Mouse (Mus musculus): ENCODE data around the gene Dip2c.

Gene Dip2c

DNA sequence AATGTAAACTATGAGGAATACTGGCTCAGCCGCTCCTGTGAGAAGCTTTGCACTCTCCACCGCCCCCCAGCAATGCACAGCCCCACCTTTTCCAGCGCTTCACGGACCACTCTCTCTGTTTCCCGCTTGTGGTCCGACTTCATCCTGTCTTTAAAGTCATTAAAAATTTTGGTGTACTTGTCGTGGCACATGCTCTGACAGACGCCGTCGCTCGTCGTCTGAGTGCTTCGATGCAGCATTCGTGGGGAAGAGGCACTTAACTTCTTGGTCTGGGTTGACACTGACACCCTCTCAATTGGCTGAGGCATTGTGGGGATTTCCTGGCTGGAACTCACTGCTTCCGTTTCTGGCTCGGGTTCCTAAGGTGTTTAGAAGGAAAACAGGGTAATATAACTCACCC lies 413.0 kb downstream of the Dip2c start:
- no peak for TF ChIP-seq GATA4 (IDR thresholded peaks at IDR 0.05; ENCODE audit: insufficient replicate concordance, low read length)

DNA sequence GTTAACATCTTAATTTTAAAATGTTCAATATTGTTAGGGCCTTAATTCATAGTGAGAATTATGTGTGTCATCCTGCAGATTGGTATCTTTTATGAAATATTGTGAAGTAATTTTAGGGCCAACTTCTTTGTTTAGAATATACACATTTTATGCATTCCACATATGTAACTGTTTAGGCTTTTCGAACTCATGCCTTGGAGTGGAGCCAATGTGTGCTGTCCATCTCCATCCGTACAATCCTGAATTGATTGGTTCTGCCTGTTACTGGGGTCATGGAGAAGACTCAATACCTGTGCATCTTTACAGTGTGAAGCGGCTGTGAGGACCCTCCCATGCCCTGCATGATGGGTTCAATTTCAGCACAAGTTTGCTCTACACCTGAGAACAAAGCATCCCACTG lies 416.5 kb downstream of the Dip2c start:
- no peak for TF ChIP-seq GATA4 (IDR thresholded peaks at IDR 0.05; ENCODE audit: insufficient replicate concordance, low read length)

DNA sequence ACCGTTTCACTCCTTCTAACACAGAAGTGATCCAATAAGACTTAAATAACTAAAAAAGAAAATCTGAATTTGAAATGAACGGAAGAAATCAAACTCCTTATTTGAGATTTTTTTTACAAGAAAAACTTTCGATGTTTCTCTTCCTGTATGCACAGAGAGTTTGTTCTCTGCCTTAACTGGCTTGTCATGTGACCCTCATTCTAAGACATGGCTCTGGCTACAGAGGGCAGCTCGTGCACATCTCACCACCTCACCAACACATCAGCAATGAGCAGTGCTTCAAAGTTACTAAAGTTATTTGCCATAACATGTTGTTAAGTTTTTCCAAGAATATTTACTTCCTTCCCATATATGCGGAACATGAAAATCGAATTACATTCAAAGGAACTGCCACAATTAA lies 418.3 kb downstream of the Dip2c start:
- no peak for TF ChIP-seq GATA4 (IDR thresholded peaks at IDR 0.05; ENCODE audit: insufficient replicate concordance, low read length)

DNA sequence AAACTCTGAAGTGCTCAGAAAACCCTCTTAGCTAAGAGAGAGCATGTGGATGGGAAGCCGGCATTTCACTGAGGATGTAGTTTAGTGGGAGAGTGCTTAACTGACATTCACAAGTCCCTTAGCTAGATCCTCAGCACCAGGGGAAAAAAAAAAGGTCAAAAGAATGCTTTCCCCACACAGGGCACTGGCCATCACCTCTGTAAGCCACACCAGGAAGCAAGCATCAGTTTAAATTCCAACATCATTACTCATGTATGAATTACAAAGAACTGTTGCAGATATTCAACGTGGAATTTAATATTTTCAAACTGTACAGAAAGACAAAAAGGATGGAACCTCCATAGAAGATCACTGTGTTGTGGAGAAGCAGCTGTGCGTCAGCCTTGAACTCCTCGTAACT lies 419.1 kb downstream of the Dip2c start:
- no peak for TF ChIP-seq GATA4 (IDR thresholded peaks at IDR 0.05; ENCODE audit: insufficient replicate concordance, low read length)

DNA sequence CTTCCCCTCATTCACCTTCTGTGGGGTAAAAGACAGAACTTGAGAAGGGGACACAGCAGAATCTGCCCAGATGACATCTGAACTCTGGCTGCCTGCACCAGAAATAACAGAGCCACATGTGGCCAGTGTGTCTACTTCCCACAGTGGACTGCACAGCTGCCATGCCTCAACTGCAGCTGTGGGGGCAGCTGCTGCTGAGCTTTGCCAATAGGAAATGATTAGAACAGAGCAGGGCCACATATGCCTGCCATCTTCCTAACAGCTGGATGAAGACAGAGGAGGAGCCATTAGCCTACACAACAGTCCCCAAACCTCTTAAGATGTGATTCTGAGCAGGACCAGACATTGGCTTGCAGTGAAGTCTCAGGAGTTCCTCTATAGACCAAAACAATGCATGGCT lies 419.5 kb downstream of the Dip2c start:
- no peak for TF ChIP-seq GATA4 (IDR thresholded peaks at IDR 0.05; ENCODE audit: insufficient replicate concordance, low read length)

DNA sequence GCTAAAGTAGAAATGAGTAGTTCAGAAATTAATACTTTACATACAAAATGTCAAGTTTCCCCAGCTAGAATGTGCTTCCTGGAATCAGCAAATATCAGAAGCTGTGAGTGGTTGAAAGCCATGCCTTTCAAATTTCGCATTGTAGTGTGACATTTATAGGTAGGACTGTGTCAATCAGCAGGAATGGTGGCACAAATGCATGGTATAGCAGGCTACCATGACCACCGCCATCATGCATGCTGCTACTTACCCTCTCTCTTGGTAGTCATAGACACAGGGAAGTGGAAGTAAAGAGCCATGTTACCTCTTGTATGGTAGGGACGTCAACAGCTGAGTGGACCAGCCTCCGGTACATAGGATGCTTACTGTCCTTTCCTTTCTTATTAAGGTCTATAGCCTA lies 421.0 kb downstream of the Dip2c start:
- no peak for TF ChIP-seq GATA4 (IDR thresholded peaks at IDR 0.05; ENCODE audit: insufficient replicate concordance, low read length)

DNA sequence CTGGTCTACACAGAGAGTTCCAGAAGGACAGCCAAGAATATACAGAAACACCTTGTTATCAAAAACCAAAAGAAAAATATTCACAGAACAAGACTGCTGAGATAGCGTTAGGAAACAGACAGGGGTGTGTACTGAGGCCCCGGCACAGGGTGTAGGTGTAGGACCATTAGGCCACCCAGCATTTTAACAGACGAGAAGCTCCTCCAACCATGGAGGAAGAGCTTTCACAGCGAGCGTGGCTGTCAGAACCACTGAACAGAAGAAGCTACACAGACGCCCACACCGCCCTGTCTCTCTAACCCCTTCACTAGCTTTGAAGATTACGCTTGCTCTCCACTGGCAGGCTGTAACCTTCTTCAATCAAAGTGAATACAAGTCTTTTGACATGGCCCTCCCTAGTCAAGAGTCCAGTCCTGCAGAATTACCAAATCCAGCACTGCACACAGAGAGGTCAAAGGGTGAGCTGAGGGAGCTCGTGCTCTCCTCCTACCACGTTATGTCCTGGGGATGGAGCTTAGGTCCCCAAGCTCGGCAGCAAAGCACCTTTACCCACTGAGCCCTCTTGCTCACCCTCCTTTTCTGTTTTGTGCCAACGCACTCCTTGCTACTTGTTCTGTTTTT lies 426.4 kb downstream of the Dip2c start:
- TF ChIP-seq GATA4 (IDR thresholded peaks at IDR 0.05; ENCODE audit: insufficient replicate concordance, low read length), result no peak

DNA sequence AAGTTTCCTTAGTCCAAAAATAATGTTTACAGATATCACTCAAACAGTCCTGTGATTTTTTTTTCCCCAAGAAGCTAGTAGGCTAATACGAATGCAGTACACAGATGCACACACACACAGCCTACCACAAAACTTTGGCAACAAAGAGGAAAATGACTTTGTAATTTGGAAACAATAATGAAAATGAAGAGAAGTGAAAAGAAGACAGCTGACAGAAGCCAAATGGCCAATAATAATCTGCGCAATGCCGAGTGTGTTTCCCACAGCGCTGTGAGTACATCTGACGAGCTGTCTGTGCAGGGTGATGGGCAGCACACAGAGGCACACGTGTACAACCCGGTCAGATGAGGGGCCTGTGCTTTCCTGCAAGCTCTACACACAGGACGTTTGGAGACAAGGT lies 430.4 kb downstream of the Dip2c start:
- no peak for TF ChIP-seq GATA4 (IDR thresholded peaks at IDR 0.05; ENCODE audit: insufficient replicate concordance, low read length)

DNA sequence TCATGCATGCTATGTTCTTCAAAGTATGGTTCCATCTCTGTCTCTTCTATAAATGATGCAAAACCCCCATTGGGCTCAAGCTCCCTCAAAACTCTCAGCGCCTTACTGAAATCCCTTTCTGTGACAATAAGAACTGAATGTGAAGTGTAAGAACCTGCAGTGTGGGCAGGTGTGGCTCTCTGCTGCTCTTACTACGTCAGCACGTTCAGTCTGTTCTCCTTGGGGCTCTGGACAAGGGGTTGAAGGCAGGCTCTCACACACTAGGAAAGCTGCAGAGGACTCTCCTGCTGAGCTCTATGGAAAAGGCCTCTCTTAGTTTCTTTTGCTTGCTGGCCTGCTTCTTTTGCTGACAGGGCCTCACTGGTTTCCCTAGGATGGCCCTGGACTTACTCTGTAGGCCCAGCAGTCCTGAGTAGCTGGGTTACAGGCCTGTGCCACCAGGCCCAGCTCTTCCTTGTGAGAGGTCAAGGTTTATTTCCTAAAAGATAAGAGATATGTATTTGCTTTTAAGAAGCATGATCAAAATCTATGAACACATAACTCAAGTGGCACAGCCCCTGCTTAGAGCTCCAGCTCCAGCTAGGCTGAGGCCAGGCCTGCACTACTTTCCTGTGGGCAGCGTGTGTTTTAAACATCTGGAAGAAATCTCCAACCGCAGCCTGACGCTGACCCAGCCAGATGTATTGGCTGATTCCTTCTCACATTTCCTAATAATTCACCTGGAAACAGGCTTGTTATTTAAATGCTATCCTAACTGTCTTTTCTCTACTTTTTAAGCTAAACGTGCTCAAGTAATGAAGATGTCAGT lies 432.3 kb downstream of the Dip2c start:
- TF ChIP-seq GATA4 (IDR thresholded peaks at IDR 0.05; ENCODE audit: insufficient replicate concordance, low read length), result no peak

DNA sequence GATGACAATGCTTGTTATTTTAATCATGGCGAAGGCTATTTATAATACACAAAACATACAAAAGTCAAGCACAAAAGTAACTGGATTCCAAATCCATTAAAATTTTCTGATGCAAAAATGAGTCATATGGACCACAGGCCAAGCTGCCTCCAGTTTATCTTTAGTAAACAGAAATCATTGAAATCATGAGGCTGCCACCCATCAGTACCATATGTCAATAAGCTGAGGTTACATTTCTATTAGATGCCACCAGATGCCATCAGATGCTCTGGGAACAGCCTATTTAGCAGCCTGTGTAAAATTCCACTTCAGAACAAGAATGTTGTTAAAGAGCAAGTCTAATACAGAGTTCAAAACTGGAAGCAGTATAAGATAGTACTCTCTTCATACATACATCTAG lies 436.1 kb downstream of the Dip2c start:
- TF ChIP-seq GATA4 (IDR thresholded peaks at IDR 0.05; ENCODE audit: insufficient replicate concordance, low read length), result no peak

DNA sequence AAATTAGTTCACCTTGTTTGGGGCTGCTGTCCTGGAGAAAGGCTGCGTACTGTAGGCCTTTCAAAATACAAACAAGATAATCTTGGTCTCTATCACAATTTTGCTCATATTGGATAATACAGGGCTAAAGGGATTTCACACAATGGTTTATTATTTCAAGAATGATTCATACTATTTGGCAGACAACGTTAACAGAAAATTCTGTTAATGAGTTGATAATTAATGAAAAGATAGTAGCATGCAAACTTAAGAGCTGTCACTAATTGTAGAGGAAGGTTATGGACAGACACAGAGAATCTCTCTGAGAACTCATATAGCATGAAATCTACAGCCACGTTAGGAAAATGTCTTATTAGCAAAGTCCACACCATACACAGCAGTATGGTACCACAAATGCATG lies 436.6 kb downstream of the Dip2c start:
- TF ChIP-seq GATA4 (IDR thresholded peaks at IDR 0.05; ENCODE audit: insufficient replicate concordance, low read length), result no peak

DNA sequence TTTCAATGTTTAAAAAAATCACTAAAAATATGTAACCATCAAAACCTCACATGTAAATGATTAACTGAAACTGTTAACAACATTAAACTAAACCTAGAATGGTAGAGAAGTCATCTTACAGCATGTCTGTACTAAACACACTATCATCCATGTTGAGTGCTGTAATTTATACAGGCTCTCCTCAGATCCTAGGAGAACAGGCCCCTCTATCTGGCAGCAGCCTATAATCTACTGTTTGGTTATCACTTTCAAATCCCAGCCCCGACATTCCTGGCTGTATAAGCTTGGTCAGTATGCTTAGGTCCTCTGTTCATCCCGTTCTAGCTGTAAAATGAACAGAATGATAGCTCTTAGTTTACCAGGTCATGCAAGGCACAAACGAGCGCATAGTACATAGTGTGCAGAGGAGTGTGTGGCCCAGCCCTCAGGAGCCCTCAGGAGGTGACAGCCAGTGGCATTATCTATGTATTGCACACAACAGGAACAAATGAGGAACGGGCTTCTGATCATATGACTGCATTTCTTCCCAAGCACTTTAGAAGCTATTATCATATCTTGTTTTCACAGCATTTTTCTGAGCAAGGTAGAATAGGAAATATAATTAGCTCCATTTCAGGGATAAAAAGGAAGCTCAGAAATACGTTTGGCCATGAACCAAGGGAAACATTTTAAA lies 437.3 kb downstream of the Dip2c start:
- TF ChIP-seq GATA4 (IDR thresholded peaks at IDR 0.05; ENCODE audit: insufficient replicate concordance, low read length), result no peak

DNA sequence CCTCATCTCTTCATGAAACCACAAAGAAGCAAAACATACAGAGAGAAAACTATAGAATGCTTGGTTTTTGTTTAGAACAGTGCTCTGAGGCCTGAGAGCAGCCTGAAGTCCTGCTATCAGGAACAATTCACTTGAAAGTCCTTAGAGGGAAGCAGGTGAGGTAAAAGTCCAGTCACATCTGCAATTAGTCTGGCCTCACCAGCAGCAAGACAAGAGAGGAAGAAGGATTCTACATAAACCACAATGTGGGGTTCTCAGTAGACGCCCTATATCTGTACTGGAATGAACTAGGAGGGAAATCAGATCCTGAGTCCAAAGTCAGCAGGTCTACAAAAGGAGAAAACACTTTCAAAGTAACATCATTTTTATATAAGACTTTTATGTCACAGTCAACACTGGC lies 438.9 kb downstream of the Dip2c start:
- TF ChIP-seq GATA4 (IDR thresholded peaks at IDR 0.05; ENCODE audit: insufficient replicate concordance, low read length), result no peak

Data from liver, adult (tissue).